Mouse (Mus musculus) lung, adult 18-20 months (tissue): ENCODE data around the gene Igf2bp1.

Experiments
- DNase-seq, 2 experiments: peaks; one replicate each; pipeline ENCODE4 v3.0.0; 2022; ENCODE audit warnings: mixed read lengths in 2 of 2

Gene Igf2bp1

GRCm38 (mm10) chr11:96006852-96007515, 1.2 kb upstream of the Igf2bp1 start:
- DNase-seq = no peak

GRCm38 (mm10) chr11:96006367-96006851, 669 bp upstream of the Igf2bp1 start:
- no peak for DNase-seq

DNA sequence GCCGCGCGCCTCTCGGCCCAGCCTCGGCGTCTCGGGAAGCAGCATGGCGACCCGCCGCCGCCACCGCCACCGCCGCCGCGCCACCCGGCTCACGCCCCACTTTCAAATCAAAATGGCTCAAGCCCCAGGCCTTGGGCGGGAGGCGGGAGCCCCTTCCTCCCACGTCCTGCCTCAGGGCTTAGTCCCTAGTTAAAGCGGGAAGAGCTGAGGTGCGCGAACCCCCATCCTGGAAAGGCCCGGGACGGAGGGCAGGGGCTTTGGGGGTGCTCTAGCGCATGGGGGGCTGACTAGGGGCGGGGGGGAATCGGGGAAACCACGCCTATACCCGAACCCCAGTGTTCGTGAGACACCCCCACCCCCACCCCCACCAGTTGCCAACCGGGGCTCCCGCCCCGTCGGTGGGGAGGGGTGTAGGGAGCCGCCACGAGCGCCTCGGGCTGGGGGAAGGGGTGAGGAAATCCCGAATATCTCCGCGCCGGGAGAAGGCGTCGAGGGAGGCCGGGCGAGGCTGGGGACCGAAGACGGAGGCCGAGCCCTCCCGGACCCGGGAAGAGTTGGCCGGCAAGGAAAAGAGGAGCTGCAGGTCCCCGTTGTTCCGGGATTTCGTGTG, 842 bp downstream of the Igf2bp1 start:
- DNase-seq = no peak

DNA sequence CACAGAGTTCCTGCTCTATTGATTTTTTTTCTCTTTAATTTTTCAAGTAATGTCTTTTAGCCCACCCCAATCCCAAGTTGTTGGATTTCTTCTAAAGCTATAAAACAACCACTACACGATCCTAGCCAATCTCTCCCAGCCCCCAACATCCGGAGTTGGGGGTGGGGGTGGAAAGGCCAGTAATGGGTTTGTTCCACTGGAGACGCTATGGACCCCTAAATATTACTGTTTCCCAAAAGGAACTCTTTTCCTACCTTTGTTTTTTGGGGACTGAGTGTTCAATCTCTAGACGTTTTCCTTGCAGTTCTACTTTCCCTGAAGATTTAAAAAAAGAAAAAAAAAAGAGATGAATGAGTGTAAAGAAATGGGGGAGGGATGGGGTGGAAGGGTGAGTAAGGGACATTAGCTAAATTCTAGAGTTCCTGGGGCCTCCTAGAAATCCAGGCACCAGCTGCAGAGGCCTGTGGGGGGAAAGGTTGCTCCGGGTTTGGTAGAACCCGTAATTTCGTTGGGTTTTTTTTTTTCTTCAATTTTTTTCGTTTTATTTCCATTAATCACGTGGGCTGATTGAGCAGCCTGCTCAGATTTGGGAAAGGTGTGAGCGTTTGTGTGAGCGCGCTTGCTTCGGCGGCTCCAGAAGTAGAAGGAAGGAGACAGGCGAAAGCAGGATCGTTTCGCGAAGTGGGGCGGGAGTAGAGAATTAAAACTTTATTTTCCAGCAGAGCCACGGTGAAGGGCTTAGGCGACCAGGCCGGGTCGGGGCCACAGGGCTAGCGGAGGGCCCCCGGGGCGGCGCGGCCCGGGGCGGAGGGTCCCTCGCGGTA, 1.6 kb downstream of the Igf2bp1 start:
- DNase-seq = no peak

DNA sequence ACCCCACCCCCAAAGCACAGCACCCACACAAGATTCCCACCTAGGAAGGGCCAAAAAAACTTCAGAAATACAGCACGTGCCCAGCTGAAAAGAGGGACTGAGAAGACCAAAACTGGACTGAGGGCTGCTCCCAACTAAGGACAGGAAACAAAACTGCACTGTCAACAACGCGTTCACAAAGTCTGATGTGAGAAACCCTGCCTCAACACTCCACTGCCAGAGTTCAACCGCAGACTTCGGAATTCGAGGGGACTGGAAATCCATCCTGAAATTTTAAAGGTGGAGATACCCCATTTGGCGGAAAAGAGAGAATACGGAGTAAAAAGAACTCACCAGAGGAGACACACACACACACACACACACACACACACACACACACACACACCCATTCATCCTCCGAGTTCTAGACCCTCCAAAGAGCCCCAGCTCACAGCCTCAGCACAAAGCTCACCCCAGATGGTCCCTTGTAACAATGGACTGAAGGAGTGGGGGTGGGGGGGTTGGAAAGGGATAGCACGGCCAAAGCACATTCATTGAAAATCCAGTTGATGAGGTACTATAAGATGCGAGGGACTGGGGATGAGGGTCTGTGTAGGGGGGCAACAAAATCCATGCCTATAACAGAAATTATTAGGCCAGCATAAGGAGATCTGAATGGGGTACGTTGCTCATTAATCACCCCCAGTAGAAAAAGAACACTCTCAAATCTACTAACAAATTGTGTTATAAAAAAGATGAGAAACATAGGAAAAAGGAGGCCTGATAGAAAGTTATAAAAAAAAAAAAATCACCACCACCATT, 2.4 kb downstream of the Igf2bp1 start:
- DNase-seq = no peak

GRCm38 (mm10) chr11:95994151-95994550, 11.6 kb downstream of the Igf2bp1 start:
- no peak for DNase-seq

- DNase-seq = no peak
Observed at GRCm38 (mm10) chr11:95990886-95991708, 14.6 kb downstream of the Igf2bp1 start.

GRCm38 (mm10) chr11:95990431-95990830, 15.3 kb downstream of the Igf2bp1 start:
- no peak for DNase-seq

DNA sequence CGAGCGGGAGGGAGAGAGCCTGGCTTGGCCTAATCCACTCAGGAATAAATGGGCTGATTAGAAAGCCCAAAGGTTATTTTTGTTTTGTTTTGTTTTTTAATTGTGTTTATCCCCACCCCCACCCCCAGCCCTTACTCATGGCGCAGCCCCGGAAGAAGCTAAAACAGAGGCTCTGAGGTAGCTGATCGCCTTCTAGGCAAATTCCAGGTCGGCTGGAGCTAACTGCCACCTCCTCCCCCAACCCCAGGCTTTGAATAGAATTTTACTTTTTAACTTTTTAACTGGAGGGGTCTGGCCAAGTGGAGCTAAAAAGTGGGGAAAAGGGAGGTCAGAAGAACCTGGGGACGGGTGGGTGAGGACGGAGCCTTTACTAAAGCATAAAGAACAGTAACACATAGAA, 15.9 kb downstream of the Igf2bp1 start:
- DNase-seq = no peak

DNA sequence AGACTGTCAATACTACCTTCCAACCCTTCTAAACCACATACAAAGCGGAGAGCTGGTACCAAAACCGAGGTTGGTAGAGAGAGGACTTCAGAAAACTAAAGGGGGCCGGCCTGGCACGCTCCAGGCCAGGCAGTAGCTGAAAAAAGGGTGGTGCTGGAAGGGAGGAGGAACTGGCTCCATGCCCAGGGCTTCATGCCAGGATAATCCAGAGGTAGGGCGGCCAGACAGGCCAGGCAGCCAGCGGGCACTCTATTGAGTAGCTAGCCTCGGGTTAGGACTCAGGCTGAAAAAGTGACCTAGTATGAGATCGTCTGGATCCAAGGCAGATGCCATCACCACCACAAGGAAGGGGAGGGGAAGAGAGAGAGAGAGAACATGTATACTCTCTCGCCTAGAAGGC, 17.2 kb downstream of the Igf2bp1 start:
- peak; percentile 88 to 92 for DNase-seq

GRCm38 (mm10) chr11:95987854-95988447, 17.8 kb downstream of the Igf2bp1 start:
- peak; percentile 35 to 57 for DNase-seq

DNA sequence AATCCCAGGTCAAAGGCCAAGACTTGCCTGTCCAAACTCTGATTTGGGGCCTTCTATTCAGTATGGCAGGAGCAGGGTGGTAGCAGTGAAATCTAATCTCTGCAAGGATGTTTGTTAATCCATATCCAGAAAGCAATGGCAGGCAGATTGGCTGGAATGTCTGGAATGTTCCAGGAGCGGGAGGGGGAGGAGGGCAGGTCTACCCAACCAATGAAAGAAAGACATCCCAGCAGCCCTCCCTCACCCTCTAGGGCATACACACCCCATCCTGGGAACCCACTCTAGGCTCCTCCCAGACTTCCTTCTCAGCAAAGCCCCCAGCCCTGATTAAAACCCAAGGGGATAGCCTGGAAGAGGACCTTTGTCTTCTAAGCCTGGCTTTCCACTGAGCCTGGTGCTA, 23.3 kb downstream of the Igf2bp1 start:
- DNase-seq = peak; percentile 36 to 45

GRCm38 (mm10) chr11:95981804-95982203, 23.9 kb downstream of the Igf2bp1 start:
- DNase-seq = no peak

DNA sequence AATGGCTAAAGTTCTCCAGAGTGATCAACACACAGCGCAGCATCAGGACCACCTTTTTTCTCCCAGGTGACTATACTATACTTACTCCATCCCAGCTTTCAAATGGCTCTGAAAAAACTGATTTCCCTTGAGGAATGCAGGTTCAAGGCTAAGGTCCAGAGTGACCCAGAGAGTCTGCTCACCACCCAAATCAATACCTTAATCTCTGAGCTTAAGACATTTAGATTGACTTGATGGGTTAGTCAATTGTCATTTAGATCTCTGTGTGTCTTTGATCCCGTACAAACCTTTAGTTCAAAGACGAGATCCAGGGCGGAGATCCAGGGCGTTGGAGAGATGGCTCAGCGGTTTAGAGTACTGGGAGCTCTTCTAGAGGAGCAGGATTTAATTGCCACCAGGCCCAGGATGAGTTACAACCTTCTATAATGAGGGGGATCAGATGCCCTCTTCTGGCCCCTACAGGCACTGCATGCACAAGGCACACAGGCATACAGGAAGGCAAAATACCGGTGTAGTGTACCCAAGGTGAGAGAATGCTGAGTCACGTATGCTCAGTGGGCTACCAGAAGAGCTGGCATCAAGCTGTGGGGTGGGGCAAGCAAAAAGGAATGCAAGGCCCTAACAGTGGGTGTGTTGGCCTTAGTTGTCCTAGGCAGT, 24.9 kb downstream of the Igf2bp1 start:
- peak in 1 of 2 experiments; percentile 20 for DNase-seq

- DNase-seq = no peak
Observed at GRCm38 (mm10) chr11:95978487-95978886, 27.3 kb downstream of the Igf2bp1 start.

DNA sequence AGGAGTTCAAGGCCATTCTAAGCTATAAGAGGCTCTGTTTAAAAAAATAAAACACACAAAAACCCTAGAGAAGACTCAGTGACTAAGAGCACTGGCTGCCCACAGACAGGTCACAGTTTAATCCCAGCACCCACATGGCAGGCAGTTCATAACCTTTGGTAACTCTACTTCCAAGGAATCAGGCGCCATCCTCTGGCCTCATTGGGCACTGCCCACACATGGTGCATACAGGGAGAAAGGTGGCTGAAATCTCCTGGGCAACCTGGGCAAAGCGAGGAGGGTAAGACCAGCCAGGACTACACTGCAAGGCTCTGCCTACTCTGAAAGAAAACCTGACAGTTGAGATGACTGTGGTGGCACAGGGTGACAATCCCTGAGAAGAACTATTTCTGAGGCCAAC, 29.4 kb downstream of the Igf2bp1 start:
- no peak for DNase-seq

DNA sequence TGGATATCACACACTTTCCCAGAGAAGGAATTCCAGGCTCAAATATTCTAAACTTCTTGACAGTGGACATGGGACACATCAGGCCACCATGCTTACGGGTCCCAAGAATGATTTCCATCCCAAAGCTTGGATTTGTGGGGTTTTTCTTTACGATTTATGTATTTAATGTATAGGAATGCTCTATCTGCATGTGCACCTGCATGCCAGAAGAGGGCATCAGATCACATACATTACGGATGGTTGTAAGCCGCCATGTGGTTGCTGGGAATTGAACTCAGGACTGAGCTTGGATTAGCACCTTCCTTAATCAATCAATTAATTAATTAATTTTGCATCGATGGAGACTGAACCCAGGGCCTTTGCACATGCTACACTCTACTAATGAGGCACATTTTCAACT, 30.0 kb downstream of the Igf2bp1 start:
- DNase-seq = no peak

- DNase-seq = no peak
Observed at GRCm38 (mm10) chr11:95973187-95973586, 32.6 kb downstream of the Igf2bp1 start.

DNA sequence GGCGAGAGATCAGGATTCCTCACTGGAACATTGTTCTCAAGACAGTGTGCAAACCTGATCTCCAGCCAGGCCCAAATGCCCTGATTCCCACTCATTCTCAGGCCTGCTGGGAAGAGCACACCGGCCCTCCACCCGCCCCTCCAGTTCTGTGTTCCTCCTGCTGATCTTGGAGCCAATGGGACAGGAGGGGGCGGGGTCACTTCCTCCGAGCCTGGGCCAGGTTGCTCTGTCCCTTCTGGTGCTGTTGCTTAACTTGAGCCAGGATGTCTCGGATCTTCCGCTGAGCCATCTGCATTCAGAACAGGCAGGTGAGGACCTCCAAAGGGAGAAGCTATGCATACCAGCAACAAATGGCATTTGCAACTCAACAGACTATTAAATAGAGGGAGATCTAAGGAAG, 42.4 kb downstream of the Igf2bp1 start:
- no peak for DNase-seq

DNA sequence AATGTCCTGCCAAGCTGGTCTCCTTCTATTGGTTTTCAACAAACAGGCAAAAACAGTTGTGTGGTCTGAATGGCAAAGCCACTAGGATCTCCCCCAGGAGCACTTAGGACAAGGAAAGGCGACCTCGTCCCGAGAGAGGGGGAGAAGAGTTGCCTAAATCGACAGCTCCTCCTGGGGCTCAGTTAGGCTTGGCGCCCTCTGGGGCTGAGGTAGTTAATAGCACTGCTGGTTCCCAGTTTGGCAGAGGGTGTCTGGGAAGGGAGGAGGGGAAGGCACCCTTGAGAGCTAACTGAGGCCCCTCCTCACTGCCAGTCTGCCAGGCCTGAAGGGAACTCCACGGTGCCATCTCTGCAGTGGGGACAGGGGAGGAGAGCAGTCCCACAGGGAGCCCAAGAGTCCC, 46.6 kb downstream of the Igf2bp1 start:
- DNase-seq = no peak

- DNase-seq = no peak
Observed at GRCm38 (mm10) chr11:95958251-95958650, 47.5 kb downstream of the Igf2bp1 start.
